Mouse (Mus musculus) right cerebral cortex, adult 2 months (tissue): ENCODE results near the gene Sntb2.
"Not testable (repeated sequence)": the region's sequence is repeated elsewhere in the genome, so short reads cannot be mapped to it uniquely, and the experiment has no call there.

Experiments used
- DNase-seq, 2 experiments: peaks; one replicate each; pipeline ENCODE4 v3.0.0; 2021 to 2022; ENCODE audit warnings: low spot score in 2 of 2

Gene Sntb2

DNA sequence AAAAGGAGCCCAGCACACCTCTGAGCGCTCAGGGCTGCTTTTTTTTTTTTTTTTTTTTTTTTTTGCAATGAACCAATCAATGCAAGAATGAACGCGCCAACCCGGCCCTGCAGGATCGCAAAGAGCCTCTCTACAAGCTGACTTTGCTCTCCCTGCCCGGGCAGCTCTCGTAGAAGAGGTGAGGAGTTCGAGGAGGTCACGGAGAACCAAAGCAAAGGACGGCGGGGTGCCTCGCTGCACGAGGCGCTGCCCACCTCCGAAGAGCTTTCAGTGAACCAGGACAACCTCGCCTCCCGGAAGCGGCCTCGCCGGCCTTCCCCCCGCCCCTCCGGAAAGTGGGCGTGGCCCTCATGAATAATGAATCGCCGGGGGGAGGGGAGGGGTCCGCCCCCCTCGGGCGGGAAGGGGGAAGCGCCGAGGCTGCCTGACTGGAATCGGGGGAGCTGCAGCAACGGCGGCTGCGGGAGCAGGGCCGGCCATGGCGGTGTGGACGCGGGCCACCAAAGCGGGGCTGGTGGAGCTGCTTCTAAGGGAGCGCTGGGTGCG lies at the start of gene Sntb2:
Gene Sntb2 (plus strand): TSS at position 427 of the 546 bp plus-strand sequence.
- peak; percentile 85 to 90 for DNase-seq

DNA sequence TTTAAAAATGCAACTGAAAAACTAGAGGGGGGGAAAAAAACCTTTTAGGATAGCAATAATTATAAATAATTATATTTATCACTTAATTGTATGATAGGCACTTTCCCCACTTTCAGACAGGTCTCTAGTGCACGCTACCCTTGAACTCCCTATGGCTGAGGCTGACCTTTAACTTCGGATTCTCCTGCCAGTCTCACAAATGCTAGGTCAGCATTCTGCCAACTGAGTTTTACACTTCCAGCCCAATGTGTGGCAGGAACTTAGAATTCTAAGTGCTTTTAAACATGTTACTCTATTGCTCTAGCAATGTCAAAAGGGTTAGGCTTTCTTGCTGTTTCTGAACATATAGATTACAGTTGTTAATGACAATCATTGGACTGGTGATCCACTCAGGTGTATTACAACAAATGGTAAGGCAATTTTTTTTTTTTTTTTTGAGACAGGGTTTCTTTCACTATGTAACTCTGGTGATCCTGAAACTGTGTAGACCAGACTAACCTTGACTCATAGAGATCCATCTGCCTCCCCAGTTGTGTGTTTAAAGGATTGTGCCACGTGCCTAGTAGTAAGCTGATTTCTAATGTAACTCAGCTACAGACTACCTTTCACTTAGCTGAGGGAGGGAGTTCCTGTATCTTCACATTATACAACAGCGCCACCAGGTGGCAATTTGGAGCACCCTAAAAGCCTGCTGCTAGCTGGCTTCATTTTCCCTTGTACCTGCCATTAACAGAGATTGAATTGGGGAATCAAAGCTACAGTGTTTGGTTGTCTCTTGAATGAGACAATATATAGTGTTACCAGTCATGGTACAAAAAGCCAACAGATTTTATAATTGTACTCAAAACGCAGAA lies 48.0 kb upstream of the Sntb2 start:
- peak; percentile 76 to 81 for DNase-seq

- DNase-seq: no peak
These were observed 46.7 kb upstream of the Sntb2 start for GRCm38 (mm10) chr8:106888803-106889202.

GRCm38 (mm10) chr8:106892210-106892805 lies 43.2 kb upstream of the Sntb2 start:
- DNase-seq: no peak

GRCm38 (mm10) chr8:106892806-106893451 lies 42.6 kb upstream of the Sntb2 start:
- DNase-seq: no peak

- peak; percentile 81 to 83 for DNase-seq
These were observed 41.9 kb upstream of the Sntb2 start, which contains the start of gene Utp4 for GRCm38 (mm10) chr8:106893481-106894156. Utp4 (plus strand) TSS chr8:106893636.

- DNase-seq: no peak
These were observed 36.1 kb upstream of the Sntb2 start for GRCm38 (mm10) chr8:106899473-106899872.

DNA sequence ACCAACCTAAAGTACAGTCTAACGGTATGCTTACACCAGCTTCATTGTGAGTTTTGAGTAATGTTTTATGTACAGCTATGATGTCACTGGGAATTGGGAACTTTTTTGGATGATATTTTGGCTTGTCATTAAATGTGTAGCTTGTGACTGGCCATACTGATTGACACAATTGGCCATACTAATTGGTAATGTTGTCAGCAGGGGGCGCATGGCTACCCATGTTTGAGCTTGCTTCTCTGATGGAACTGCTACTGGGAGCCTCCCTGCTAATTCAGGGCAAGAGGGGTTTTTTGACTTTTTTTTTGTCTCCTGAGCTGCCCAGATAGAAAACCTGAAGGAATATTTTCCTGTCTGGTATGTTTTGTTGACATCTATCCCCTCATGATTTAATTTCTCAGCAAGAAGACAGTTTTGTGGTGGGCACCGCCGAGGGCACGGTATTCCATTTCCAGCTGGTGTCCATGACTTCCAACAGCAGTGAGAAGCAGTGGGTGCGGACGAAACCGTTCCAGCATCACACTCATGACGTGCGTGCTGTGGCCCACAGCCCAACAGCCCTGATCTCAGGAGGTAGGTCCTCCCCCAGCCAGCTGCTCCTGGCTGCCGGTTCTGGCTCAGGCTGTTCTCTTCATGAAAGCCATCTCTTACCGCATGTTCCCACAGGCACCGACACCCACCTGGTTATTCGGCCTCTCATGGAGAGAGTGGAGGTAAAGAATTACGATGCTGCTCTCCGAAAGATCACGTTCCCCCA lies 29.6 kb upstream of the Sntb2 start:
- peak; percentile 81 to 86 for DNase-seq

DNA sequence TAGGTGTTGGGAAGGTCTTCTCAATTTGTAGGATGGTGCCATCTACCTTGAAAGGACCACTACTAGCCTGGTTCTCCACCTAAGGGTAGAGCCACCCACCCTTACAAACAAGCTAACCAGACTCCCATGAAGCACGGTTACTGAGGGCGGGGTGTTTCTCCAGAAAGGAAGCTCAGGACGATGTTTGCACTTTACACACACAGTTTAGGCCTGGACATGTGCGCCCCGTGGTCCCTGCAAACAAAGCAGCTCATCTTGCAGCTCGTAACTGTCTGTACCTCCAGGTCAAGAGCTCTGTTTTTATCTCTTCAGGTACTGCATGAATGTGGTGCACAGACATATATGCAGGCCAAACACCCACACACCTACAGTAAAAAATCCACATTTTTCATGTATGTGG lies 28.9 kb upstream of the Sntb2 start:
- no peak for DNase-seq

DNA sequence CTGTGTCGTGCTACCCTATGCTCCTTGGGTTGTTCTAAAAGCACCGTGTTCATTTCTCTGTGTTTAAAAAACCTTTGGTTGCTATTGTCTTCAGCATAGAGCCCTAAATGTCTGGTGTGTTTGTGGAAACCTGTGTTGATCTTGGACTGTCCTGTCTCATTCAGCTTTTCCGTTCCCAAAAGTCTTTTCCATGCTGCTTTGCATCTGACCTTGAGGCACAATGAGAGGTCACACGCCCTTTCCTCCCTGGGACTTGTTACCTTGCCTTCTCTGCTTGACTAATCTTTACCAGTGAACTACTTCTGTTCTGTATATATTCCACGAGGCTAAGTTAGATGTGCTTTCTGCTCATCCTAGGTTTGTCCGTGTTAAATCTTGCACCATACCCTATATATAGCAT lies 28.1 kb upstream of the Sntb2 start:
- no peak for DNase-seq

GRCm38 (mm10) chr8:106908291-106908690 lies 27.3 kb upstream of the Sntb2 start:
- DNase-seq: no peak

GRCm38 (mm10) chr8:106913631-106914030 lies 21.9 kb upstream of the Sntb2 start:
- no peak for DNase-seq

DNA sequence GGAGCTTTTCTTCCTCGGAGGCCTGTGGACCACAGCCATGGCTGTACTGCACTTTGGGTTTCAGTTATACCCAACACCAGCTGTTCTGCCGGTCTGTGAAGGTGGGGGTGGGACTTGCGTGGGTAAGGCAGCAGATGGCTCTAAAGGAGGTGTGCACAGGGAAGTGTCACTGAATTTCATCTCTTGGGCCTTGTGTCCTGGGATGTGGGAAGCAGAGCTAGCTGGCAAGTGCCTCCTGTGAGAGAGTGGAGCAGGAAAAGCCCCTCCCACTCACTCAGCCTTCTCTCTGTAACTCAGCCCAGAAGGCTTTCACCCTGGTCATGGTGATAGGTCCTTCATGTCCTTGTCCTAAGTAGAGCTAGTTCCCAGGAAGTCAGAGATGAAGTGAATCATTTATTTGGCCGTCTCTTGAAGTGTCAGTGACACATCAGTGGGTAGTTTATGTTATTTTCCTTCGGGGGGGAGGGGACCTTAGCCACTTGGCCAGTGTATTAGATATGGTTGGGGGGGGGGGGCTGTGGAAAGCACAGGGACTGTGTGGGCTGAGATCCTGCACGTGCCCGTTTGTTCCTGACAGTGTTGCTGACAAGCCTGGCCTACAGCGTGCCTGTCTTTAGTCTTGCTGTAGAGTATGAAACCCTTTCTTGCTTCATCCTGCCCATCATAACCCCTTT lies 15.7 kb upstream of the Sntb2 start:
- DNase-seq: peak; percentile 71 to 79

GRCm38 (mm10) chr8:106920395-106920741 lies 15.2 kb upstream of the Sntb2 start:
- no peak for DNase-seq

DNA sequence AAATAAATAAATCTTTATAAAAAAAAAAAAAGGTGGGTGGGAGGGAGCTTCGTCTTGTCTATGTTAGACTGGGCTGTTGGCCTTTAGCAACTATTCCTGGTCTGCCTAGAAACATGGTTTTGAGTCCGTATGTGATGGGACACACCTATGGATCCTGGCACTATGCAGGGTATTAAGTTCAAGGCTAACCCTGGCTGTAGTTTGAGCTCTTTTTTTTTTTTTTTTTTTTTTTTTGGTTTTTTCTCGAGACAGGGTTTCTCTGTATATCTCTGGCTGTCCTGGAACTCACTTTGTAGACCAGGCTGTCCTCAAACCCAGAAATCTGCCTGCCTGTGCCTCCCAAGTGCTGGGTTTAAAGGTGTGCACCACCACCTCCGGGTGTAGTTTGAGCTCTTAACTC lies 11.5 kb upstream of the Sntb2 start:
- no peak for DNase-seq

- peak in 1 of 2 experiments; percentile 36 for DNase-seq
These were observed 10.6 kb upstream of the Sntb2 start for GRCm38 (mm10) chr8:106924904-106925349.

- no peak for DNase-seq
These were observed 10.1 kb upstream of the Sntb2 start for GRCm38 (mm10) chr8:106925446-106925845.

DNA sequence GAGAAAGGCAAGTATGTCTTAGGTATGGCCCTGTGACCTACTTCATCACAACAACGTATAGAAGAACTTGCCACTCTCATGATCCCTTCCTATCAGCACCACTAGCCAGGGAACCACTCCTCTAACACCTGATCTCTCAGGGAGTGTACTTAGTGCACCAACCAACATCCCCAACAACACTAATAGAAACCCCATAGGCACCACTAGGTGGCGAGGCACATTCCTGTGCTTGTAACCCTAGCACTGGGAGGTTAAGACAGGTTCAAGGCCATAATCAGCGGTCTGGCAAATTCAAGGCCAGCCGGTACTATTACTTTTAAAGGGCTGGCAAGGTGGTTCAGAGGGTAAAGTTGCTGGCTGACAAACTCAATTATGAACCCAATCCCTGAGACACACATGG lies 8.3 kb upstream of the Sntb2 start:
- no peak for DNase-seq

DNA sequence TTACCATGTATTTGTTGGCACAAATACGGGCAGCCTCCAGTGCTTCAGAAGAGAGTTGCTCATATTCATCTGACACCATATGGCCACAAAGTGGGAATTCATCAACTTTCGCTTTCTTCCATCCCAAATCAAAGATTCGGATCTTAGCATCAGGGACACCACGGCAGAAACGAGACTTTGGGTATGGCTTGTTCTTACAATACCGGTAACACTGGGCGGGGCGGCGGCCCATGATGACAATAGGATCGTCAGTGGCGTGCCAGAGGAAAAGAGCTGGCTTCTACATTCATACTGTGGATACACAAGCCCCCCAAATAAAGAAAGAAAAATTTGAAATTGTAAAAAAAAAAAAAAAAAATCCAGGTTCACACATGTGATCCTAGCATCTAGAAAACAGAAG lies 7.4 kb upstream of the Sntb2 start:
- DNase-seq: not testable (repeated sequence)

- DNase-seq: no peak
These were observed 6.2 kb upstream of the Sntb2 start for GRCm38 (mm10) chr8:106929155-106929913.
